Mouse (Mus musculus) CH12.LX (cell line): Measurements from ENCODE around the gene Grwd1. TPM values are rescaled to one million over a fixed set of nuclear protein-coding genes. Genes with fewer than 3 reads are reported as not detected.

ENCODE experiments used
- DNase-seq: peaks from one replicate; pipeline ENCODE4 v3.0.0-alpha.2; 2013; ENCODE audit errors: extremely low read depth
- H3K27ac ChIP-seq: 2 replicates; pipeline ENCODE4 v1.5.1; 2012; ENCODE audit warnings: low read depth, mild to moderate bottlenecking, control low read depth, moderate library complexity; ENCODE audit not compliant: insufficient read depth
- H3K27me3 ChIP-seq: replicated peaks from 2 replicates; pipeline ENCODE3; 2012; ENCODE audit warnings: inconsistent platforms
- H3K36me3 ChIP-seq, 2 experiments: replicated peaks in 1 of 2; 2 replicates each; pipeline versions ENCODE3 to v1.6.1; 2012; ENCODE audit warnings: inconsistent platforms in 1 of 2, low read length in 1 of 2, mild to moderate bottlenecking in 1 of 2, mixed read lengths in 1 of 2, moderate library complexity in 1 of 2; ENCODE audit not compliant: control insufficient read depth in 1 of 2, insufficient read depth in 1 of 2
- H3K4me1 ChIP-seq, 2 experiments: 2 replicates each; pipeline ENCODE4 v1.6.1; 2012; ENCODE audit warnings: inconsistent platforms in 1 of 2, moderate library complexity in 1 of 2; ENCODE audit not compliant: insufficient read depth in 2 of 2, control insufficient read depth in 1 of 2
- H3K4me2 ChIP-seq: 2 replicates; pipeline ENCODE4 v1.6.1; 2012; ENCODE audit warnings: low read depth, mild to moderate bottlenecking, control low read depth; ENCODE audit not compliant: poor library complexity, insufficient read depth, severe bottlenecking
- H3K4me3 ChIP-seq, 3 experiments: fragments of 150-350 bp in 1 of 3; sonication (generic) in 1 of 3; replicated peaks in 1 of 3; 2 replicates each; pipeline versions ENCODE3 to v1.5.1; 2011 to 2012; ENCODE audit warnings: low read depth in 2 of 3, low read length in 2 of 3, mild to moderate bottlenecking in 2 of 3, moderate library complexity in 2 of 3, control low read depth in 1 of 3, improper control_type of control experiment in 1 of 3, inconsistent platforms in 1 of 3, mixed read lengths in 1 of 3; ENCODE audit not compliant: poor library complexity in 1 of 3
- H3K79me2 ChIP-seq: replicated peaks from 2 replicates; pipeline ENCODE4 v1.6.1; 2012; ENCODE audit warnings: mild to moderate bottlenecking, moderate library complexity; ENCODE audit not compliant: control insufficient read depth, poor library complexity, insufficient read depth, severe bottlenecking; ENCODE audit errors: extremely low read depth
- H3K9ac ChIP-seq: 2 replicates; pipeline ENCODE4 v1.6.1; 2012; ENCODE audit warnings: low read depth, mild to moderate bottlenecking, control low read depth, moderate library complexity; ENCODE audit not compliant: insufficient read depth
- H3K9me3 ChIP-seq: replicated peaks from 2 replicates; pipeline ENCODE3; 2012; ENCODE audit warnings: low read length, inconsistent platforms, mixed read lengths
- BHLHE40 ChIP-seq: IDR thresholded peaks from 2 replicates; pipeline ENCODE4 v1.6.1; 2011; ENCODE audit warnings: mild to moderate bottlenecking, low read depth, low read length, improper control_type of control experiment
- CHD1 ChIP-seq: IDR thresholded peaks from 2 replicates; pipeline ENCODE4 v1.6.1; 2012; ENCODE audit warnings: low read depth, low read length, improper control_type of control experiment, inconsistent platforms
- CHD2 ChIP-seq: IDR thresholded peaks from 2 replicates; pipeline ENCODE4 v1.6.1; 2011; ENCODE audit warnings: low read length, improper control_type of control experiment
- CTCF ChIP-seq, 2 experiments: IDR thresholded peaks in 1 of 2; conservative IDR thresholded peaks in 1 of 2; 2 replicates each; pipeline ENCODE4 v1.5.1; 2011 to 2012; ENCODE audit warnings: low read depth in 2 of 2, low read length in 2 of 2, improper control_type of control experiment in 1 of 2, inconsistent platforms in 1 of 2, mild to moderate bottlenecking in 1 of 2, moderate library complexity in 1 of 2
- E2F4 ChIP-seq: IDR thresholded peaks from 2 replicates; pipeline ENCODE4 v1.6.1; 2011; ENCODE audit warnings: low read depth, low read length, improper control_type of control experiment; ENCODE audit not compliant: insufficient replicate concordance
- ELF1 ChIP-seq: IDR thresholded peaks from 2 replicates; pipeline ENCODE4 v1.6.1; 2014; ENCODE audit warnings: low read depth, mild to moderate bottlenecking, inconsistent platforms, low read length, improper control_type of control experiment
- ETS1 ChIP-seq: conservative IDR thresholded peaks from 2 replicates; pipeline ENCODE4 v1.6.1; 2012; ENCODE audit warnings: low read depth, mild to moderate bottlenecking, inconsistent platforms, low read length, improper control_type of control experiment, moderate library complexity
- GABPA ChIP-seq: IDR thresholded peaks from 2 replicates; pipeline ENCODE4 v1.6.1; 2012; ENCODE audit warnings: low read depth, low read length, improper control_type of control experiment, inconsistent platforms; ENCODE audit not compliant: insufficient replicate concordance
- HCFC1 ChIP-seq: IDR thresholded peaks from 2 replicates; pipeline ENCODE4 v1.6.1; 2012; ENCODE audit warnings: low read depth, mild to moderate bottlenecking, inconsistent platforms, low read length, improper control_type of control experiment
- IRF4 ChIP-seq: IDR thresholded peaks from 2 replicates; pipeline ENCODE4 v1.6.1; 2014; ENCODE audit warnings: low read depth, mild to moderate bottlenecking, inconsistent platforms, low read length, improper control_type of control experiment
- JUN ChIP-seq: IDR thresholded peaks from 2 replicates; pipeline ENCODE4 v1.6.1; 2011; ENCODE audit warnings: low read depth, mild to moderate bottlenecking, low read length, improper control_type of control experiment, moderate library complexity; ENCODE audit not compliant: insufficient read depth
- KAT2A ChIP-seq: IDR thresholded peaks from 2 replicates; pipeline ENCODE4 v1.6.1; 2012; ENCODE audit warnings: low read length, improper control_type of control experiment, inconsistent platforms; ENCODE audit not compliant: insufficient replicate concordance
- MAFK ChIP-seq: IDR thresholded peaks from 2 replicates; pipeline ENCODE4 v1.6.1; 2011; ENCODE audit warnings: low read length, improper control_type of control experiment; ENCODE audit not compliant: insufficient replicate concordance
- MAX ChIP-seq: IDR thresholded peaks from 2 replicates; pipeline ENCODE4 v1.6.1; 2011; ENCODE audit warnings: low read length, improper control_type of control experiment
- MAZ ChIP-seq: IDR thresholded peaks from 2 replicates; pipeline ENCODE4 v1.6.1; 2012; ENCODE audit warnings: low read depth, mild to moderate bottlenecking, inconsistent platforms, low read length, improper control_type of control experiment, moderate library complexity
- MEF2A ChIP-seq: IDR thresholded peaks from 2 replicates; pipeline ENCODE4 v1.6.1; 2014; ENCODE audit warnings: low read depth, mild to moderate bottlenecking, inconsistent platforms, low read length, improper control_type of control experiment, borderline replicate concordance
- MXI1 ChIP-seq: IDR thresholded peaks from 2 replicates; pipeline ENCODE4 v1.6.1; 2011; ENCODE audit warnings: mild to moderate bottlenecking, low read depth, low read length, improper control_type of control experiment
- MYC ChIP-seq: IDR thresholded peaks from 2 replicates; pipeline ENCODE4 v1.6.1; 2011; ENCODE audit warnings: low read depth, mild to moderate bottlenecking, improper control_type of control experiment, low read length
- NELFE ChIP-seq: IDR thresholded peaks from 2 replicates; pipeline ENCODE4 v1.6.1; 2011; ENCODE audit warnings: low read depth, low read length, improper control_type of control experiment
- NRF1 ChIP-seq: IDR thresholded peaks from 2 replicates; pipeline ENCODE4 v1.6.1; 2014; ENCODE audit warnings: low read depth, mild to moderate bottlenecking, inconsistent platforms, low read length, improper control_type of control experiment, moderate library complexity
- POLR2A ChIP-seq: IDR thresholded peaks from 2 replicates; pipeline ENCODE4 v1.6.1; 2011; ENCODE audit warnings: low read depth, mild to moderate bottlenecking, improper control_type of control experiment, low read length
- RAD21 ChIP-seq: IDR thresholded peaks from 2 replicates; pipeline ENCODE4 v1.6.1; 2011; ENCODE audit warnings: low read depth, mild to moderate bottlenecking, low read length, improper control_type of control experiment, moderate library complexity
- SIN3A ChIP-seq: IDR thresholded peaks from 2 replicates; pipeline ENCODE4 v1.6.1; 2012; ENCODE audit warnings: low read length, improper control_type of control experiment, inconsistent platforms
- TBP ChIP-seq: conservative IDR thresholded peaks from 2 replicates; pipeline ENCODE4 v1.6.1; 2011; ENCODE audit warnings: low read depth, low read length, improper control_type of control experiment
- TCF12 ChIP-seq: IDR thresholded peaks from 2 replicates; pipeline ENCODE4 v1.6.1; 2014; ENCODE audit warnings: low read depth, mild to moderate bottlenecking, inconsistent platforms, low read length, improper control_type of control experiment
- UBTF ChIP-seq: IDR thresholded peaks from 2 replicates; pipeline ENCODE4 v1.6.1; 2012; ENCODE audit warnings: low read depth, mild to moderate bottlenecking, inconsistent platforms, low read length, improper control_type of control experiment, moderate library complexity
- ZC3H11A ChIP-seq: IDR thresholded peaks from 2 replicates; pipeline ENCODE4 v1.6.1; 2012; ENCODE audit warnings: low read depth, mild to moderate bottlenecking, inconsistent platforms, low read length, improper control_type of control experiment
- ZKSCAN1 ChIP-seq: IDR thresholded peaks from 2 replicates; pipeline ENCODE4 v1.6.1; 2012; ENCODE audit warnings: low read depth, inconsistent platforms, low read length, improper control_type of control experiment, borderline replicate concordance
- ZMIZ1 ChIP-seq: IDR thresholded peaks from 2 replicates; pipeline ENCODE4 v1.6.1; 2012; ENCODE audit warnings: low read depth, mild to moderate bottlenecking, inconsistent platforms, low read length, improper control_type of control experiment
- ZNF384 ChIP-seq: IDR thresholded peaks from 2 replicates; pipeline ENCODE4 v1.6.1; 2012; ENCODE audit warnings: low read depth, low read length, improper control_type of control experiment, inconsistent platforms
- dilution Hi-C: fragments of 300-500 bp; cut with MboI; formaldehyde crosslinking; loops from 2 replicates; pipeline ENCODE4 v1.14.3; 2020; ENCODE audit warnings: low sequenced_read_pairs; ENCODE audit not compliant: extremely low pct_unique_long_range_greater_than_20kb, extremely low pct_ligation_motif_present
- in situ Hi-C: fragments of 300-500 bp; cut with MboI; formaldehyde crosslinking; loops from 3 replicates; pipeline ENCODE4 v1.14.3; 2019; ENCODE audit warnings: low sequenced_read_pairs, low pct_ligation_motif_present, low pct_unique_long_range_greater_than_20kb, mixed read lengths
- polyA plus RNA-seq: library from polyadenylated mRNA; unstranded; fragments of >175 nt; gene quantifications from 2 replicates; pipeline ENCODE4 v1.2.1, GENCODE M21; 2012; ENCODE audit warnings: low read depth; ENCODE audit not compliant: insufficient read length
- total RNA-seq, 2 experiments: library from RNA; depleted of rRNA; stranded (reverse); fragments of 300-350 nt in 1 of 2; fragments of >200 nt in 1 of 2; gene quantifications; 2 replicates each; pipeline ENCODE4 v1.2.3; 2012 to 2014

Grwd1 gene
- total RNA-seq (2012; rRNA removed): 83.0 and 128 TPM in 2 replicates
- 88.1 and 98.5 TPM in 2 replicates for total RNA-seq (2014; rRNA removed)
- 108 and 115 TPM in 2 replicates for polyA plus RNA-seq

DNA sequence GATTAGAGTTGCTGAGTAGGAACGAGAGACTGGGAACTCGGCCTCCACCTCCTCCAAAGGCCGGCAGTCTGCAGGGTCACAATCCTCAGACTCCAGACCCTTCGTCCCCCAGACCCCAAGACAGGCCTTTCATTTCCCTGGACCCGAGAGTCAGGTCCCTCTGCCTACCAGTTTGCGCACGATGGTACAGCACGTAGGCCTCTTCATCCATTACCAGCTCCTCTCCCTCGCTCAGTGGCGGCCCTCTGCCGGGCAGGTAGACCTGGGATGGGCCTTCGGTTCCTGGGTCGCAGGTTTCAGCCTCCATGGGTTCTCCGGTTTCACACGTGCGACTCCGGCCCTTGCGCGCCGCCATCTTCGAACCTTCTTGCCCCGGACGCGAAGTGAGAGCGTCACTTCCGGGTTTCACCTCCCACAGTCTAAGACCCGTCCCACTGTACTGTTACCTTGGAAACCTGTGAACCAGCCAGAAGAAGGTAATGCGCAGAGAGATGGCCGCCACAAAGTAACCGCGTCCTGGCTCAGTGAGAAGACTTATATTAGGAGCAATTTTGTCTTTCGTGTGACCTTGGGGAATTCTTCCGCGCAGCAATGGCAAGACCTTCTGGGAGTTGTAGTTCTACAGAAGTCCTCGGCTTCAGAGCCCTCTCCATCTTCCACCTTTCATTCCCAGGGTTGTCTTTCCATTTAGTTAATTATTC lies at the start of gene Grwd1:
TSS of gene Grwd1 (minus strand) at position 518 of the 701 bp plus-strand sequence.
- peaks cover 19% of the 10 kb centered on the region for H3K79me2 ChIP-seq
- H3K27me3 ChIP-seq: no peaks in the 10 kb centered on the region
- TF ChIP-seq RAD21 (no peak), ZC3H11A (no peak), ZKSCAN1 (no peak), CHD2 (no peak), GABPA (no peak), TBP (0 out of 2 replicates have a peak, but pooled peaks have one; percentile 14), ELF1 (peak; percentile 93), POLR2A (peak; percentile 91), MAX (peak; percentile 97), JUN (no peak), TCF12 (peak; percentile 85), KAT2A (peak; percentile 81; the same call in 1 of the 2 replicates), BHLHE40 (peak; percentile 86), CTCF (conservative IDR thresholded peaks at IDR 0.05 in 1 of 2, IDR thresholded peaks at IDR 0.05 in 1 of 2; ENCODE audit: low read depth in 2 of 2, low read length in 2 of 2) (no peak), ETS1 (no peak), HCFC1 (peak; percentile 93), MEF2A (peak; percentile 16; the same call in 1 of the 2 replicates), E2F4 (no peak), NELFE (peak; percentile 68), MAZ (no peak), MYC (peak; percentile 97), SIN3A (peak; percentile 97; the same call in 1 of the 2 replicates), CHD1 (no peak), UBTF (no peak), ZMIZ1 (0 out of 2 replicates have a peak, but pooled peaks have one; percentile 48), MXI1 (peak; percentile 100), NRF1 (peak; percentile 68), ZNF384 (no peak), IRF4 (peak; percentile 63), MAFK (no peak)
- peak within 1 kb of the TSS; percentile 87 for H3K4me2 ChIP-seq
- peak within 1 kb of the TSS; percentile 87 to 100 (median 100) for H3K4me3 ChIP-seq
- dilution Hi-C loops: no loop called here
- peaks cover 39 to 44% of the 10 kb centered on the region in 2 experiments for H3K36me3 ChIP-seq
- peaks cover 19% of the 10 kb centered on the region for H3K9me3 ChIP-seq
- H3K4me1 ChIP-seq: peaks cover 12 to 49% of the 10 kb centered on the region in 2 experiments
- DNase-seq: peak; percentile 98
- in situ Hi-C loops: no loop called here
- peak within 1 kb of the TSS; percentile 66 for H3K9ac ChIP-seq
- H3K27ac ChIP-seq: no peak within 1 kb of the TSS; the same call in 1 of the 2 replicates
